Mouse (Mus musculus): ENCODE results near the gene Pank4.

Gene Pank4

GRCm38 (mm10) chr4:154963901-154964580 lies at the start of gene Pank4:
Pank4 (plus strand) TSS chr4:154964123.
- DNase-seq (ENCODE audit: low read depth) = peak; percentile 84

- no peak for DNase-seq (ENCODE audit: low read depth)
Observed at GRCm38 (mm10) chr4:154914252-154914651, 49.7 kb upstream of the Pank4 start.

- no peak for DNase-seq (ENCODE audit: low read depth)
Observed at GRCm38 (mm10) chr4:154914707-154915106, 49.2 kb upstream of the Pank4 start.

- no peak for DNase-seq (ENCODE audit: low read depth)
Observed at GRCm38 (mm10) chr4:154915286-154915685, 48.6 kb upstream of the Pank4 start.

GRCm38 (mm10) chr4:154916662-154917061 lies 47.3 kb upstream of the Pank4 start:
- DNase-seq (ENCODE audit: low read depth) = no peak

GRCm38 (mm10) chr4:154922291-154922690 lies 41.6 kb upstream of the Pank4 start:
- no peak for DNase-seq (ENCODE audit: low read depth)

- no peak for DNase-seq (ENCODE audit: low read depth)
Observed at GRCm38 (mm10) chr4:154922931-154923330, 41.0 kb upstream of the Pank4 start.

- DNase-seq (ENCODE audit: low read depth) = no peak
Observed at GRCm38 (mm10) chr4:154925413-154925812, 38.5 kb upstream of the Pank4 start.

- no peak for DNase-seq (ENCODE audit: low read depth)
Observed at GRCm38 (mm10) chr4:154926969-154927898, 36.7 kb upstream of the Pank4 start.

GRCm38 (mm10) chr4:154927899-154928337 lies 36.0 kb upstream of the Pank4 start:
- DNase-seq (ENCODE audit: low read depth) = peak; percentile 67

- DNase-seq (ENCODE audit: low read depth) = no peak
Observed at GRCm38 (mm10) chr4:154928395-154929087, 35.4 kb upstream of the Pank4 start, which contains the start of gene Tnfrsf14. Tnfrsf14 (minus strand) TSS chr4:154928563.

GRCm38 (mm10) chr4:154929088-154929660 lies 34.7 kb upstream of the Pank4 start:
- no peak for DNase-seq (ENCODE audit: low read depth)

GRCm38 (mm10) chr4:154933306-154933907 lies 30.5 kb upstream of the Pank4 start:
- no peak for DNase-seq (ENCODE audit: low read depth)

- no peak for DNase-seq (ENCODE audit: low read depth)
Observed at GRCm38 (mm10) chr4:154934800-154935199, 29.1 kb upstream of the Pank4 start.

- DNase-seq (ENCODE audit: low read depth) = no peak
Observed at GRCm38 (mm10) chr4:154935788-154936187, 28.1 kb upstream of the Pank4 start.

GRCm38 (mm10) chr4:154936542-154937255 lies 27.2 kb upstream of the Pank4 start:
- DNase-seq (ENCODE audit: low read depth) = no peak

- no peak for DNase-seq (ENCODE audit: low read depth)
Observed at GRCm38 (mm10) chr4:154937746-154938145, 26.2 kb upstream of the Pank4 start.

- DNase-seq (ENCODE audit: low read depth) = no peak
Observed at GRCm38 (mm10) chr4:154940156-154940555, 23.8 kb upstream of the Pank4 start.

- DNase-seq (ENCODE audit: low read depth) = no peak
Observed at GRCm38 (mm10) chr4:154941831-154942230, 22.1 kb upstream of the Pank4 start.

- no peak for DNase-seq (ENCODE audit: low read depth)
Observed at GRCm38 (mm10) chr4:154942632-154943322, 21.1 kb upstream of the Pank4 start.
